Mouse (Mus musculus): Measurements from ENCODE around the gene Nprl2.
"Not testable (repeated sequence)": the region's sequence is repeated elsewhere in the genome, so short reads cannot be mapped to it uniquely, and the experiment has no call there.

Gene Nprl2

GRCm38 (mm10) chr9:107553541-107554318, 11.7 kb downstream of the Nprl2 start:
- no peak for DNase-seq (ENCODE audit: low spot score)

- peak; percentile 90 for DNase-seq (ENCODE audit: low spot score)
Observed at GRCm38 (mm10) chr9:107554319-107554825, 12.3 kb downstream of the Nprl2 start.

- DNase-seq (ENCODE audit: low spot score) = no peak
Observed at GRCm38 (mm10) chr9:107555031-107555457, 13.0 kb downstream of the Nprl2 start.

DNA sequence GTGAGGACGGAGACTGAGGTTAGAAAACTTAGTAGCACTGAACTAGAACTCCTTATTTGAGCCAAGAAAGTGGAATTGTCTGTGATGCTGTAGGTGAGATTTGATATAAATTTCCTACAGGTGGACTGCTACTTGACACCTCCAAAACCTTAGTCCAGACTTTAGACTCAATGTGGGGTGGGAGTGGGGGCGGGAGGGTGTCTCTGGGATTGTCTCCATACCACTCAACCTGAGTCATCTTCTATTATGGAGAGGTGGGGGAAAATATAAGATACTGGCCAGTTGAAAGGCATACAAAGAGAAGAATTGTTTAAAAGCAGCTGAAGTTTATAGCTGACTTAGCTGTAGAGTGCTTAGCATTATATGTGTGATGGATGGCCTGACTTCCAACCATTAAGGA, 13.7 kb downstream of the Nprl2 start:
- DNase-seq (ENCODE audit: low spot score) = no peak

- DNase-seq (ENCODE audit: low spot score) = no peak
Observed at GRCm38 (mm10) chr9:107556346-107556745, 14.3 kb downstream of the Nprl2 start.

GRCm38 (mm10) chr9:107563029-107563581, 21.1 kb downstream of the Nprl2 start, which contains the start of gene Tusc2:
TSS of gene Tusc2 (plus strand) at chr9:107563255.
- DNase-seq (ENCODE audit: low spot score) = no peak

DNA sequence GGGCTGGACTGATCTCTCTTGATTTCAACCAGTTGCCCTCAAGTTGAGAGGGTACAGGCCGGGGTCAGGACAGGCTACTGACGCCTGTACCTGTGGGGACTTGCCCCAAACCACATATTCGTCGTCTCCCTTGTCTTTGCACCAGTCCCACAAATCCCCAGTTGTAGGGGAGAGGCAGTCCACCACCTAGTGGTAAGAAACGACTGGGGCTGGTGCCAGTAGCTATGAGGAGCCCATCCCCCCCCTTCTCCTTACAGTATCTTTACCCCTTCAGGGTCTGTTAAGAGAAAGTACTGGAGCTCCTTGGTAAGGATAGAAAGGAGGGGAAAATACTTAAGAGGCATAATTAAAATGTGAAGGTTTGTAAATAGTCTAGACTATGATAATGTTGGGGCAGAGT, 23.5 kb downstream of the Nprl2 start:
- not testable (repeated sequence) for DNase-seq (ENCODE audit: low spot score)

DNA sequence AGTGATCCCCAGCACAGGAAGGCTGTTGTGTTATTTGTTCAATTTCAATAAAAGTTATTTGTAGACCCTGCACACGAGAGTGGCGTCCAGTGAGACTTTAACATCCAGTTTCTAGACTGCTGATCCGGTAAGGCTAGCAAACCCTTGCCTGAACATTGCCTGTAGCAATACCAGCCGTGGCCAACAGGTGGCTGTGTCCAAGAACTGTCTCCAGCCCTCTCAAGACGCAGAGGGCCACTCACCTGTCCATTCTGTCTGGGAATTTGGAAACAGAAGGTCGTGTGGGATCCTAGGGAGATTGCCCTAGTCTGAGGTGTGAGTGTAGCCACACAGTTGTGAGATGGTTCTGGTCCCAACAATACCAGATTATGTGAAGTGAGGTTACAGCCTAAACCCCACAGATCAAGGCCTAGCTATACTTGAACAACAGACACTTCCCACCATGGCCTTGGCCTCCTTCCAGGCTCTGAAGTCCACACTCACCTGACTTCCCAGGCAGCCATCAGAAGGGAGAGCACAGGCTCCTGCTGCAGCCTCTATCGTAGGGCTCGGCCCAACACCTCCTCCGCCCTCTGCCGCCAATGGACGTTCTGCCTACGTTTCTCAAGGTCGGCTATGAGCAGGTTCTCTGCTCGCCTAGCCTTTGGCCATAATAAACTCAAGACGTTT, 24.1 kb downstream of the Nprl2 start:
- no peak for DNase-seq (ENCODE audit: low spot score)

GRCm38 (mm10) chr9:107566855-107567254, 24.8 kb downstream of the Nprl2 start:
- no peak for DNase-seq (ENCODE audit: low spot score)

DNA sequence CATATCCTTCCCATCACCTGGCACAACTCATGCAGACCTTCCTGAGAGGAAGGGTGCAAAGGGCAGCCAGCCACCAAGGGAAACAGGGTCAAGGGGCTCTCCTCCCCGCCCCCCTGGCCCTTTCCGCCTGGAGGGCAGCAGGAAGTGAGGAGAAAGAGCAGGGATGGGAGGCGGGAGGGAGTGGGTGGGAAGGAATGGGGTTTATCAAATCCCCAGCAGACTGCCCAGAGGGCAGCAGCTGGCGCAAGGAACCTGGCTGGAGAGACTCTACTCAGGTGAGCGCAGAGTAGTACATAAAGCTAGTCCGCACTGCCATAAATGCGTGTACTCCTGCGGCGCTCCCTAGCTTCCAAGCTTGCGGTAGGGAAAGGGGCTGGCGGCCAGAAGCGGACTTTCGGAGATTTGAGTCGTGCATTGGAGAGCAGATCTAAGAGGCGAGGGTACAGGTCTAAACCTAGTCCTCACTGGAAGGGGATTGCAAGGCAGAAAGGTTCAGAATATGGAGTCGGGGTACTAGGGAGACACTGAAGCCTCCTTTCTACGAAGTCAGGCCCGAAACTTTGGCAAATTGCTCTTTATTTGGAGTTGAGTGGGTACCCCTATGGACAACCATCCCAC, 25.8 kb downstream of the Nprl2 start, which contains the start of gene Hyal2:
Gene Hyal2, plus strand, starts transcription at position 244 of the 618 bp plus-strand sequence.
- no peak for DNase-seq (ENCODE audit: low spot score)

DNA sequence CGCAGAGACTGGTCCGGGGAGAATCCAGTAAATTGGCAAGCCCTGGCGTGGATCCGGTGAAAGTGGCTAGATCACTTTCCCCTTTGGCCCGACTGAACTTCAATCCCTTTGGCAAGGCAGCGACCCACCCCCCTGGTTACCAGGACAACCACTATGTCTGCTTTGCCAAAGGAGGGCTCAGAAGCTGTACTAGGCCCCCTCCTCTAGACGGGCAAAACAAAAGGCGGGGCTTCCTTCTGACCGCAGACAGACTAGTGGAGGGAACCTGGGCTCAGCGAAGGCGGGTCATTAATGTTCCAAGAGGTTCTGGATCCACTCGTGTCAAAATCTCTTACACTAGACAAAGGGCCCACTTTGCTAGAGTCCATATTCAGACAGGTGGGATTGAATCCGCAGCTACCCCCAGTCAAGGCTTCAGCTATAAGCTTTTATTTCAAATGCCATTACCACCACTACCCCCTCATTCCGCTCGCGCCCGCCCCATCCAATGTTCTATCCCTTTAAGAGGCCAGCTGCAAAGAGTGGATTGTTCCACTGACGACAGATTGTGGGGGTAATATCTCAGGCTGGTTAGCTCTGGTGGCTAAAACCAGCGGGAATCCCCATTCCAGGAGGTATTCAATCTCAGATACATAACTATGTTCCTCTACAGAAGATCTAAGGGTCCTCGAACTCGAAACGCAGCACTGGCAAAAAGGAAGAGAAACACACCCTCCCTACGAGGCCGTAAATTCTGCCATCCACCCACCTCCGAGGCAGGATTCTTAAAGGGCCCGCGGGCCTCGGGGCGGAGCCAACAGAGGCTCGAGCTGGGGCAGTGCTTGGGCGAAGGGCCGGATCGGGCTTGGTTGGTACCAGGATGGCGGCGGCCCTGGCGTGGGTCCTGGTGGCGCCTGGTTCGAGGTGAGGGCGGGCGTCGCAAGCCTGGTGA, 26.6 kb downstream of the Nprl2 start:
- DNase-seq (ENCODE audit: low spot score) = peak; percentile 73

DNA sequence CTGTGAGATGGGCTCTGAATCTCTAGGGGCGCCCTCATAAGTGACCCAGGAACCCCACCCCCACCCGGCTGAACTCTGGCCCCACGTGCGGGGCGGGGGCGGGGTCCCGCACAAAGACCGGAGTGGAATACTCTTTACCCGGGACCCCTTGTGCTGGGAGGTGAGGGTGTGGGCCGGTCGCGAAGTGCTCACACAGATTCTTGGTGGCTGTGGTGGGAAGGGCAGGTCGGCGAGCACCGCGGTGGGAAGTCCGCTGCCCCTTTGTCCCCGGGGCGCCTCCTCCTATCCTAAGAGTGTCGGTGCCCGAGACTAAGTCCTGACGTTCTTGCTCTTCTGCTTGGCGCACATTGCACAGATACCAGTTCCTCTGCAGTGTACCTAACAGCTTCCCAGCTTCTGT, 27.2 kb downstream of the Nprl2 start:
- DNase-seq (ENCODE audit: low spot score) = no peak

- DNase-seq (ENCODE audit: low spot score) = no peak
Observed at GRCm38 (mm10) chr9:107570016-107570415, 28.0 kb downstream of the Nprl2 start.

DNA sequence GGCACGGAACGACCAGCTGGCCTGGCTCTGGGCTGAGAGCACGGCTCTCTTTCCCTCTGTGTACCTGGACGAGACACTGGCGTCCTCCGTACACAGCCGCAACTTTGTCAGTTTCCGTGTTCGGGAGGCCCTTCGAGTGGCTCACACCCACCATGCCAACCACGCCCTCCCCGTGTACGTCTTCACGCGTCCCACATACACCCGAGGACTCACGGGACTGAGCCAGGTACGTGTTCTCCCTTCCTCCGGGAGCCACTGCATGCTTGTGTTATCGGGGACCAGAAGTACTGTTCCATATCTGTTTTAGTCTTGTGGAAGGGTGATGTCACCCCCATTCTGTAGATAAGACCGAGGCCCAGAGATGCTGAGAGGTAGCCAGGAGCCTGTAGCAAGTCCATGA, 28.8 kb downstream of the Nprl2 start:
- DNase-seq (ENCODE audit: low spot score) = no peak

DNA sequence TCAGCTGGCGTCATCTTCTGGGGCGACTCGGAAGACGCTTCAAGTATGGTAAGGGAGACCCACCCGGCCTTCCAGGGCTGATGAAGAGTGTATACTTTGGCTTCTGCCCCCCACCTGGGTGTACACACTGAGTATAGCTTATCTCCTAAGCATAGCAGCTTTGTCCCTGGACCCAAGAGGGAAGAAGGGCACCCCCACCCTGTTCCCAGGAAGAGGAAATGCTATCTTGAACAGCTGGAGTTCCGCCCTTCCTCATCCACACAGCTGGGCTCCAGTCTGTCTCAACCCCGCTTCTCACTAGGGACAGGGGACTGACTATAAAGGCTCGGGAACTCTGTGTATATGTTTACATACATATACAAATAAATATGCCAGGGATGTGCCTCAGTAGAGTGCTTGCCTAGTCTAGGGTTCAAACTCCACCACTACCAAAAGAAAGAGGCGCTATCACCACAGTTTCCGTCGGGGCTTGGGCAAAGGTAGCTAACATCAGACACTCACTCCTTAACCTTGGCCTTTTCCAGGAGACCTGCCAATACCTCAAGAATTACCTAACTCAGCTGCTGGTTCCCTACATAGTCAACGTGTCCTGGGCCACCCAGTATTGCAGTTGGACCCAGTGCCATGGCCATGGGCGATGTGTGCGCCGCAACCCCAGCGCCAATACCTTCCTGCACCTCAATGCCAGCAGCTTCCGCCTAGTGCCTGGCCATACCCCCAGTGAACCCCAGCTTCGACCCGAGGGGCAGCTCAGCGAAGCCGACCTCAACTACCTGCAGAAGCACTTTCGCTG, 29.7 kb downstream of the Nprl2 start:
- no peak for DNase-seq (ENCODE audit: low spot score)

GRCm38 (mm10) chr9:107572327-107572662, 30.3 kb downstream of the Nprl2 start:
- DNase-seq (ENCODE audit: low spot score) = no peak

DNA sequence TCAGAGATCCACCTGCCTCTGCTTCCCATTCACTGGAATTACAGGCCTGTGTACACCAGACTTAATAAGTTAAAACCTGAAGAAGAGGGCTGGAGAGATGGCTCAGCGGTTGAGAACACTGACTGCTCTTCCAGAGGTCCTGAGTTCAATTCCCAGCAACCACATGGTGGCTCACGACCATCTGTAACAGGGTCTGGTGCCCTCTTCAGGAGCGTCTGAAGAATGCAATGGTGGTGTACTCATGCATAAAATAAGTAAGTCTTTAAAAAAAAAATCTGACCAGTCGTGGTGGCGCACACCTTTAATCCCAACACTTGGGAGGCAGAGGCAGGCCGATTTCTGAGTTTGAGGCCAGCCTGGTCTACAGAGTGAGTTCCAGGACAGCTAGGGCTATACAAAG, 31.7 kb downstream of the Nprl2 start:
- not testable (repeated sequence) for DNase-seq (ENCODE audit: low spot score)

DNA sequence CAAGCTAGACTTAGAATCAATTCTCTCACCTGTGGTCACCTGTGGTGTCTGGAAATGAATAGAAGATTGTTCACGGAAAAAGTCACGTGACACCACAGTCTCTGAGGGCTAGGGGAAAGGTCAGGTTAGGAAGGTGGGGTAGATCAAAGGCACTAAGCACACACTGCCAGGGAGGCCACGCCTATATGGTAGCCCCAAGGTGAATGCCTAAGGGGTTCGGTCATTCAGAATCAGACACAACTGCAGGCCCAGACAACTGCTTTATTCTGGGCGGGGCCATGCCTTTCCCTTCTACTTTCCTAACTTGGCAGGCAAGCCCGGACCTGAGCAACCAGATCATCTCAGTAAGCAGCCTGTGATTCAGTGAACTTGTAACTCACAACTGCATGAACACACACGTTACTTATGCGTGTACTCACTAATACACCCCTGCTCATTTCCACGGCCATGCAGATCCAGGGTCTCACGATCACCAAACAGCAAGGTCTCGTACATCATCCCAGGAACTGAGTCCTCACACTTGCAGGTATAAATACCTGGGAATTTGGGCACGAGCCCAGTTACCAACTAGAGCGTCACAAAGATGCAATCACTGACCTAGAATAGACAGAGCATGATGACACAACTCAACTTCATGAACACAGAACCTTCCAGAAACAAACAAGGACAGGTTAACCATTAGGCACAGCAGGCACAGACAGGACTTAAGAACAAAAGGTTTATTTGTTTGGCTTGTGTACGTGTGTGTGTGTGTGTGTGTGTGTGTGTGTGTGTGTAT, 33.7 kb downstream of the Nprl2 start:
- no peak for DNase-seq (ENCODE audit: low spot score)

- DNase-seq (ENCODE audit: low spot score) = no peak
Observed at GRCm38 (mm10) chr9:107576357-107577107, 34.5 kb downstream of the Nprl2 start, which contains the start of gene Hyal1. TSS of gene Hyal1 (plus strand) at chr9:107576927.
